Mouse (Mus musculus) embryonic facial prominence, embryonic 11.5 days (tissue): ENCODE results near the gene Pdcd6ip. TPM values are rescaled to one million over a fixed set of nuclear protein-coding genes. Genes with fewer than 3 reads are reported as not detected.
"Not testable (repeated sequence)": the region's sequence is repeated elsewhere in the genome, so short reads cannot be mapped to it uniquely, and the experiment has no call there.

ENCODE experiments used
- ATAC-seq: fragments of 200-750 bp; cut with Nextera tagmentation; replicated peaks from 2 replicates; pipeline ENCODE4 v1.8.0; 2017; ENCODE audit warnings: low read depth; ENCODE audit not compliant: insufficient number of reproducible peaks, low FRiP score, low TSS enrichment
- DNase-seq: peaks from one replicate; pipeline ENCODE4 v3.0.0-alpha.2; 2015; ENCODE audit warnings: low spot score
- H3K27ac ChIP-seq: fragments of 300-500 bp; sonication (generic); replicated peaks from 2 replicates; pipeline ENCODE4 v1.5.1; 2014; ENCODE audit warnings: mild to moderate bottlenecking, low read depth, low read length, control low read depth
- H3K27me3 ChIP-seq: fragments of 300-500 bp; sonication (generic); 2 replicates; pipeline ENCODE4 v1.6.1; 2014; ENCODE audit warnings: mild to moderate bottlenecking, low read length, moderate library complexity, mixed read lengths; ENCODE audit not compliant: control insufficient read depth, insufficient read depth
- H3K36me3 ChIP-seq: fragments of 300-500 bp; sonication (generic); replicated peaks from 2 replicates; pipeline ENCODE4 v1.6.1; 2014; ENCODE audit warnings: low read depth, mild to moderate bottlenecking, low read length, moderate library complexity, mixed read lengths; ENCODE audit not compliant: control insufficient read depth, insufficient read depth
- H3K4me1 ChIP-seq: fragments of 300-500 bp; sonication (generic); 2 replicates; pipeline ENCODE4 v1.6.1; 2014; ENCODE audit warnings: low read length, mixed read lengths; ENCODE audit not compliant: control insufficient read depth, insufficient read depth
- H3K4me2 ChIP-seq: fragments of 300-500 bp; sonication (generic); 2 replicates; pipeline ENCODE4 v1.6.1; 2014; ENCODE audit warnings: low read depth, mild to moderate bottlenecking, control low read depth, low read length, moderate library complexity
- H3K4me3 ChIP-seq: fragments of 300-500 bp; sonication (generic); 2 replicates; pipeline ENCODE4 v1.5.1; 2014; ENCODE audit warnings: low read depth, low read length, control low read depth
- H3K9ac ChIP-seq: fragments of 300-500 bp; sonication (generic); replicated peaks from 2 replicates; pipeline ENCODE4 v1.6.1; 2014; ENCODE audit warnings: mild to moderate bottlenecking, control low read depth, low read length
- H3K9me3 ChIP-seq: fragments of 300-500 bp; sonication (generic); replicated peaks from 2 replicates; pipeline ENCODE4 v1.6.1; 2016; ENCODE audit warnings: mild to moderate bottlenecking, low read length, inconsistent platforms, mixed read lengths; ENCODE audit not compliant: control insufficient read depth
- WGBS: fragments of 180-500 bp; shearing (Covaris S2); extraction: QIAGEN DNeasy Blood & Tissue Kit; methylation state at CpG from one replicate; pipeline ENCODE4 v1.1.7; 2014; 5-methylcytosine and 5-hydroxymethylcytosine counted together
- polyA plus RNA-seq: library from polyadenylated mRNA; unstranded; fragments of >200 nt; fragmentation: Nextera tagmentation; extraction: Ambion mirVana; gene quantifications from 2 replicates; pipeline ENCODE4 v1.2.1, GENCODE M21; 2014

Gene Pdcd6ip
- polyA plus RNA-seq, 1 experiment from 2014 or later: 46.1 TPM

- Histone ChIP-seq H3K4me2 (no peak overlapping the region), H3K27me3 (no peaks in the 10 kb centered on the region), H3K9me3 (no peaks in the 10 kb centered on the region), H3K4me1 (no peaks in the 10 kb centered on the region), H3K4me3 (no peak overlapping the region), H3K36me3 (peaks cover 9% of the 10 kb centered on the region), H3K27ac (no peak overlapping the region), H3K9ac (no peak overlapping the region)
- DNase-seq (no peak), ATAC-seq (no peak)
- 94% methylated on average over 5 of the region's 5 CpGs for WGBS
Measured at GRCm38 (mm10) chr9:113672352-113672751, 35.7 kb downstream of the Pdcd6ip start.

GRCm38 (mm10) chr9:113670857-113671106 lies 37.3 kb downstream of the Pdcd6ip start:
- WGBS: 80% methylated on average over 1 of the region's 1 CpGs
- no peaks in the 10 kb centered on the region for H3K4me1 ChIP-seq
- no peak overlapping the region for H3K4me2 ChIP-seq
- no peak overlapping the region for H3K4me3 ChIP-seq
- no peak overlapping the region for H3K27ac ChIP-seq
- ATAC-seq (no peak), DNase-seq (no peak)
- H3K9ac ChIP-seq: no peak overlapping the region
- H3K36me3 ChIP-seq: peaks cover 9% of the 10 kb centered on the region
- no peaks in the 10 kb centered on the region for H3K9me3 ChIP-seq
- H3K27me3 ChIP-seq: no peaks in the 10 kb centered on the region

- H3K27me3 ChIP-seq: no peaks in the 10 kb centered on the region
- no peak overlapping the region for H3K27ac ChIP-seq
- ATAC-seq (no peak), DNase-seq (peak; percentile 29)
- no peak overlapping the region for H3K9ac ChIP-seq
- H3K4me1 ChIP-seq: no peaks in the 10 kb centered on the region
- WGBS: 82% methylated on average over 7 of the region's 7 CpGs
- H3K9me3 ChIP-seq: no peaks in the 10 kb centered on the region
- H3K4me2 ChIP-seq: no peak overlapping the region
- H3K36me3 ChIP-seq: peaks cover 9% of the 10 kb centered on the region
- no peak overlapping the region for H3K4me3 ChIP-seq
Measured at GRCm38 (mm10) chr9:113670105-113670856, 37.8 kb downstream of the Pdcd6ip start.

- Histone ChIP-seq H3K36me3 (peaks cover 5% of the 10 kb centered on the region; the same call in 1 of the 2 replicates), H3K4me2 (no peak overlapping the region), H3K4me3 (no peak overlapping the region), H3K27ac (no peak overlapping the region), H3K27me3 (no peaks in the 10 kb centered on the region), H3K9ac (no peak overlapping the region), H3K4me1 (no peaks in the 10 kb centered on the region), H3K9me3 (no peaks in the 10 kb centered on the region)
- ATAC-seq: no peak
- 77% methylated on average over 4 of the region's 4 CpGs for WGBS
- DNase-seq: no peak
Measured at GRCm38 (mm10) chr9:113663476-113663875, 44.6 kb downstream of the Pdcd6ip start.

GRCm38 (mm10) chr9:113657837-113658236 lies 50.2 kb downstream of the Pdcd6ip start:
- ATAC-seq (no peak), DNase-seq (no peak)
- Histone ChIP-seq H3K9ac (no peak overlapping the region), H3K4me1 (no peaks in the 10 kb centered on the region), H3K27me3 (no peaks in the 10 kb centered on the region), H3K27ac (no peak overlapping the region), H3K4me2 (no peak overlapping the region), H3K9me3 (no peaks in the 10 kb centered on the region), H3K4me3 (no peak overlapping the region), H3K36me3 (no peaks in the 10 kb centered on the region; the same call in 1 of the 2 replicates)
- 88% methylated on average over 1 of the region's 1 CpGs for WGBS

- no peaks in the 10 kb centered on the region; the same call in 1 of the 2 replicates for H3K36me3 ChIP-seq
- no peak for ATAC-seq
Measured at GRCm38 (mm10) chr9:113653571-113653970, 54.5 kb downstream of the Pdcd6ip start.

GRCm38 (mm10) chr9:113650787-113651186 lies 57.3 kb downstream of the Pdcd6ip start:
- H3K27ac ChIP-seq: no peak overlapping the region
- DNase-seq: no peak
- H3K4me3 ChIP-seq: no peak overlapping the region
- no peak overlapping the region for H3K4me2 ChIP-seq
- no peaks in the 10 kb centered on the region; the same call in 1 of the 2 replicates for H3K36me3 ChIP-seq
- H3K27me3 ChIP-seq: no peaks in the 10 kb centered on the region
- H3K9me3 ChIP-seq: no peaks in the 10 kb centered on the region
- no peak overlapping the region for H3K9ac ChIP-seq
- H3K4me1 ChIP-seq: no peaks in the 10 kb centered on the region
- WGBS: 91% methylated on average over 8 of the region's 8 CpGs
- ATAC-seq: no peak

More at GRCm38 (mm10) chr9:113653571-113653970, 54.5 kb downstream of the Pdcd6ip start:
- Histone ChIP-seq H3K4me1 (no peaks in the 10 kb centered on the region), H3K9me3 (no peaks in the 10 kb centered on the region), H3K9ac (no peak overlapping the region), H3K4me2 (no peak overlapping the region), H3K4me3 (no peak overlapping the region), H3K27me3 (no peaks in the 10 kb centered on the region), H3K27ac (no peak overlapping the region)
- DNase-seq: peak; percentile 36
- 77% methylated on average over 8 of the region's 8 CpGs for WGBS

GRCm38 (mm10) chr9:113649211-113649610 lies 58.8 kb downstream of the Pdcd6ip start:
- H3K27ac ChIP-seq, ATAC-seq, H3K36me3 ChIP-seq, H3K4me3 ChIP-seq, H3K27me3 ChIP-seq, H3K4me1 ChIP-seq, H3K4me2 ChIP-seq, DNase-seq, H3K9ac ChIP-seq, H3K9me3 ChIP-seq: not testable (repeated sequence)
- WGBS: 80% methylated on average over 8 of the region's 8 CpGs
